Mouse (Mus musculus): Measurements from ENCODE around the gene Lztr1. TPM values are rescaled to one million over a fixed set of nuclear protein-coding genes. Genes with fewer than 3 reads are reported as not detected.

Gene Lztr1
- total RNA-seq (2023), result 10 to 100 TPM; 34.9 to 35.2 TPM

DNA sequence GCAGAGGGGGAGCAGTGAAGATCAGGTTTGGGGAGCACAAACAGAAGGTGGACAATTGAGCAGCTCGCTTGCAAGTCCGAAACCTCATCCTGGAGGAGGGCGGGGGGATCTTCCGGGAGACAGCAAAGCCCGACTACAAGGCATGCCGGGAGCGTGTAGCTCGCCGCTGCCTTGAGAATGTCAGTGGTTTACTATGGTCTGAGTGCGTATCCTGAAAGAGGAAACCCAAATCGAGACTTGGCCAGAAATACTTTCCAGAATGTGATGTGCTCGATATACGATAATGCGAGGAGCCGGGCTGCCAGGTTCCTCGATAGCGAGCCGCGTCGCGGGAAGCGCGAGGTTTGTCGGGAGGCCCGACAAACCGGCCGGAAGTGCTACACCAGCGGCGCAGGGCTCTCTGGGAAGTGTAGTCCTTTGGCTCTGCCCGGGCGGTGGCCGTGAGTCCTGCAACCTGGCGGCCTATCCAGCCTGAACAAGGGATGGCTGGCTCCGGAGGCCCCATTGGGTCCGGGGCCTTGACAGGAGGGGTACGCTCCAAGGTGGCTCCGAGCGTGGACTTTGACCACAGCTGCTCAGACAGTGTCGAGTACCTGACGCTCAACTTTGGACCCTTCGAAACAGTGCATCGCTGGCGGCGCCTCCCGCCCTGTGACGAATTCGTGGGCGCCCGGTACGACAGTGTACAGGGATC is at the start of gene Lztr1:
TSS of gene Lztr1 (plus strand) at position 143 of the 694 bp plus-strand sequence.

DNA sequence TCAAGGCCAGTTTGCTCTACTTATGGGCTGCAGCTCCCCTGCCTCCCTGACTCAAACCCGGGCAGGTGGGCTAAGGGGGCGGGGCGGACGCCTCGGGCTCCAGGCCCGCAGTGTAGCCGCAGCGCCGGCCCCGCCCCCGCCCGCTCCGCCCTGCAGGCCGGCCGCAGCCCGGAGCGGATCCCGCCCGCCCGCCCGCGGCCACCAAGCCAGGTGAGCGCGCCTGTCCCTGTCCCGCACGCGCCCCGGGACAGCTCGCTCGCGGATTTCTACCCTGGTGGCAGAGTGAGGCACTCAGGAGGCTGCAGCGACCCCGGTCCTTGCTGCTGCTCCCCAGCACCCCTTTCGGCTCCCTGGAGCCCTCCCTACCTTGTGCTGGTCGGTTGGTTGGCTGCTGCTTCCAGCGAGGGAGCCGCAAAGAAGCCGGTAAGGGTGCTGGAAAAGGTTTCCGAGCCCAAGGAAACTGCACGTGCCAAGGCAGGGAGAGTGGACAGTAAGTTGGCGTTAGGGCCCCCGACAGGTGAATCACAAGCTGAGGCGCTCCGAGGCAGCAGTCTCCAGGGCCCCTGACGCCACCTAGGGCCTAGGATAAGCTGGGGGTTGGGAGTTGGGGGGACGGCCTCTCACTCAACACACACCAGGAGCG is 18.9 kb upstream of the Lztr1 start, which contains the start of gene Aifm3:
TSS of gene Aifm3 (plus strand) at position 143 of the 643 bp plus-strand sequence.

GRCm38 (mm10) chr16:17530640-17531288 is 22.3 kb downstream of the Lztr1 start, which contains the start of gene Thap7:
Gene Thap7, minus strand, starts transcription at chr16:17531136.

DNA sequence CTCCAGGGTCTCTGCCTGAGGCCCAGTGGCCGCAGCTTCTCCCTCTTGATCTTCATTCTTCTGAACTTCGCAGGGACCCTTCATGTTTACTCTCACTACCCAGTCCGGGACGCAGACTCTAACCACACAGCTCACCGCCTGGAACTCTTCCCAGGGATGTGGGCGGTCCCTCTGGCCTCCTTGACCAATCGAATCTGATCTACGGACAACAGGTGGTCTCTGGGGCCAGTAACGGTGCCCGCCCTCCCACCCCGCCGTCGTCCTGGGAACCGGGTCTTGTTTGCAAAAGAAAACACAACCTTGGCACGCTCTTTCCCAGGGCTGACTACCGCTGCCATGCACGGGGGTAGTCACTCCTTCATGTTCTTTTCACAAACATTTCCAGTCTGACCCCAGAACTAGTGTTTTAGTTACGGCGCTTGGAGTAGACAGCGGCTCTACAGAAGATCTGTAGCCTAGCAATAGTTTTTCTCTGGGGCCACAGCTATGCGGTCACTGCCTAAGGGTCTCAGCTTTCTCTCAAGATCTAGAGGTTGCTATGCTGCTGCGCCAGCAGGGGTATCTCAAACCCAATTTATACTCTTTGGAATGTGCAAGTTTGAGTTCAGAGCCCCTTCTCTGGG is 52.8 kb downstream of the Lztr1 start, which contains the start of gene Lrrc74b:
TSS of gene Lrrc74b (minus strand) at position 120 of the 623 bp plus-strand sequence.

DNA sequence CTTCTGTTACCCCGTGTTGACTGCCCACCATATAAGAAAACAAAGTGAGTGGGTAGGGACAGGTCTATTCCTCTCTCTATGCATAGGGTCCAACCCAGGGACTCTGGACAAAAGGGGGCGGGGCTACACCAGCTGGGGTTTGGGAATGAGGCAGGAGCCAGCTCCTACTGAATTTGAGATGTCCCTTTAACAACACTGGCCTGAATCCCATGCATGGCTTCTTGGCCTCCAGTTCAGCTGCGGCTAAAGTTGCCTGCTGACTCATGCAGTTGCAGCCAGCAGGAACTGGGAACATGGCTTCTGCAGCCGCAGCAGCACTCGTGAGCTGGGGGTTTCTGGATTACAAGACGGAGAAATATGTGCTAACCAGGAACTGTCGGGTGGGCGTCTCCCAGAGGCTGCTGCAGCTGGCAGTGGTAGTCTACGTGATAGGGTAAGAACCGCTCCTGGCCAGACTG is 53.3 kb downstream of the Lztr1 start, which contains the start of gene P2rx6:
TSS of gene P2rx6 (plus strand) at position 135 of the 458 bp plus-strand sequence.

Other genes starting within 250 kb of the Lztr1 start
- gene Tmem191c, start 232.6 kb upstream of the Lztr1 start, total RNA-seq (2023), result 1 to 10 TPM; 3.1 to 3.8 TPM
- gene Serpind1, start 177.3 kb upstream of the Lztr1 start, total RNA-seq (2023), result not detected
- 10 to 100 TPM; 16.5 to 17.9 TPM for gene Snap29, start 102.7 kb upstream of the Lztr1 start, total RNA-seq (2023)
- 10 to 100 TPM; 42.8 to 45.6 TPM for gene Pi4ka, start 102.4 kb upstream of the Lztr1 start, total RNA-seq (2023)
- 10 to 100 TPM; 32.0 to 36.4 TPM for gene Crkl, start 56.7 kb upstream of the Lztr1 start, total RNA-seq (2023)
- not detected for gene Aifm3, start 19.1 kb upstream of the Lztr1 start, total RNA-seq (2023)
- 10 to 100 TPM; 16.0 to 19.1 TPM for gene Thap7, start 22.4 kb downstream of the Lztr1 start, total RNA-seq (2023)
- under 1 TPM in 1 of 2 experiments, not detected in 1; 0.20 TPM for gene Lrrc74b, start 52.6 kb downstream of the Lztr1 start, total RNA-seq (2023)
- not detected for gene P2rx6, start 53.2 kb downstream of the Lztr1 start, total RNA-seq (2023)
- gene Slc7a4, start 74.5 kb downstream of the Lztr1 start, total RNA-seq (2023), result under 1 TPM; 0.38 to 0.77 TPM
- 10 to 100 TPM; 24.6 to 30.2 TPM for gene Smpd4, start 110.7 kb downstream of the Lztr1 start, total RNA-seq (2023)
- gene Ccdc74a, start 137.8 kb downstream of the Lztr1 start, total RNA-seq (2023), result 1 to 10 TPM; 1.0 to 1.5 TPM
- gene Med15, start 224.2 kb downstream of the Lztr1 start, total RNA-seq (2023), result 10 to 100 TPM; 72.6 to 88.4 TPM

Measured in neutrophil, adult 83 days (primary cell).